Mouse (Mus musculus) lung, postnatal 10 days (tissue): ENCODE measurements at regions not wholly inside any gene's neighbourhood (a gene's known extent, or its start where the extent isn't known, plus 50 kb on each side); places are given as distances from the start of the nearest gene placed in this dataset.

Experiments used
- DNase-seq: peaks from one replicate; pipeline ENCODE4 v3.0.0; 2021

- no peak for DNase-seq
Observed at GRCm38 (mm10) chr4:28523343-28523742, 289.6 kb upstream of the Epha7 start.

- no peak for DNase-seq
Observed at GRCm38 (mm10) chr4:28542218-28542617, 270.7 kb upstream of the Epha7 start.

- no peak for DNase-seq
Observed at GRCm38 (mm10) chr4:28542696-28543328, 270.1 kb upstream of the Epha7 start.

GRCm38 (mm10) chr4:28548231-28548836 is 264.6 kb upstream of the Epha7 start:
- no peak for DNase-seq

GRCm38 (mm10) chr4:28571092-28571770 is 241.7 kb upstream of the Epha7 start:
- DNase-seq = no peak

- DNase-seq = peak; percentile 39
Observed at GRCm38 (mm10) chr4:28588745-28589530, 224.0 kb upstream of the Epha7 start.
